Mouse (Mus musculus) urinary bladder, postnatal 25 days (tissue): ENCODE measurements around the gene Rbck1.

Source experiments
- DNase-seq: peaks from one replicate; pipeline ENCODE4 v3.0.0; 2022; ENCODE audit warnings: low spot score

The Rbck1 gene

GRCm38 (mm10) chr2:152343329-152344213 is 11.1 kb upstream of the Rbck1 start, which contains the start of gene Trib3:
TSS of gene Trib3 (minus strand) at chr2:152344032.
- peak; percentile 67 for DNase-seq

GRCm38 (mm10) chr2:152339631-152340179 is 7.3 kb upstream of the Rbck1 start:
- DNase-seq, result no peak

- no peak for DNase-seq
Measured at GRCm38 (mm10) chr2:152338319-152338718, 5.9 kb upstream of the Rbck1 start.

GRCm38 (mm10) chr2:152337591-152338212 is 5.2 kb upstream of the Rbck1 start:
- DNase-seq, result no peak

GRCm38 (mm10) chr2:152336856-152337255 is 4.4 kb upstream of the Rbck1 start:
- no peak for DNase-seq

- DNase-seq, result no peak
Measured at GRCm38 (mm10) chr2:152335289-152335820, 2.9 kb upstream of the Rbck1 start.

GRCm38 (mm10) chr2:152333345-152334006 is 1.0 kb upstream of the Rbck1 start:
- no peak for DNase-seq

- DNase-seq, result no peak
Measured at GRCm38 (mm10) chr2:152330858-152331423, 1.5 kb downstream of the Rbck1 start.

- no peak for DNase-seq
Measured at GRCm38 (mm10) chr2:152327980-152328379, 4.5 kb downstream of the Rbck1 start.

GRCm38 (mm10) chr2:152326654-152327053 is 5.8 kb downstream of the Rbck1 start:
- no peak for DNase-seq

- no peak for DNase-seq
Measured at GRCm38 (mm10) chr2:152326157-152326556, 6.3 kb downstream of the Rbck1 start.

GRCm38 (mm10) chr2:152324842-152325241 is 7.6 kb downstream of the Rbck1 start:
- no peak for DNase-seq

- DNase-seq, result no peak
Measured at GRCm38 (mm10) chr2:152323971-152324370, 8.5 kb downstream of the Rbck1 start.

GRCm38 (mm10) chr2:152322198-152322597 is 10.3 kb downstream of the Rbck1 start:
- DNase-seq, result no peak

GRCm38 (mm10) chr2:152321558-152321957 is 10.9 kb downstream of the Rbck1 start:
- no peak for DNase-seq

- DNase-seq, result no peak
Measured at GRCm38 (mm10) chr2:152317054-152317453, 15.4 kb downstream of the Rbck1 start.

- DNase-seq, result no peak
Measured at GRCm38 (mm10) chr2:152313926-152314325, 18.5 kb downstream of the Rbck1 start.

GRCm38 (mm10) chr2:152312996-152313395 is 19.5 kb downstream of the Rbck1 start:
- no peak for DNase-seq

- no peak for DNase-seq
Measured at GRCm38 (mm10) chr2:152307186-152307585, 25.3 kb downstream of the Rbck1 start.

GRCm38 (mm10) chr2:152305480-152305879 is 27.0 kb downstream of the Rbck1 start:
- DNase-seq, result no peak

GRCm38 (mm10) chr2:152303781-152304180 is 28.7 kb downstream of the Rbck1 start:
- no peak for DNase-seq

GRCm38 (mm10) chr2:152302862-152303261 is 29.6 kb downstream of the Rbck1 start:
- DNase-seq, result no peak
